Mouse (Mus musculus) monocyte, adult 5-6 weeks (primary cell): ENCODE measurements around the gene Exosc5. TPM values are rescaled to one million over a fixed set of nuclear protein-coding genes. Genes with fewer than 3 reads are reported as not detected.

ENCODE experiments used
- ATAC-seq: fragments of 153-309, 156-312 bp; replicated peaks from 2 replicates; pipeline ENCODE4 v1.8.0; 2017; ENCODE audit warnings: mild to moderate bottlenecking; ENCODE audit not compliant: low TSS enrichment, insufficient number of reproducible peaks, severe bottlenecking, poor library complexity, low FRiP score
- total RNA-seq: library from RNA; stranded (forward); fragments of 200-1000, 200-491, 200-594 nt; gene quantifications from 3 replicates; pipeline ENCODE4 v1.2.3, GENCODE M21; 2017

Exosc5 gene
- total RNA-seq, 1 experiment from 2014 or later = 20.9 TPM

DNA sequence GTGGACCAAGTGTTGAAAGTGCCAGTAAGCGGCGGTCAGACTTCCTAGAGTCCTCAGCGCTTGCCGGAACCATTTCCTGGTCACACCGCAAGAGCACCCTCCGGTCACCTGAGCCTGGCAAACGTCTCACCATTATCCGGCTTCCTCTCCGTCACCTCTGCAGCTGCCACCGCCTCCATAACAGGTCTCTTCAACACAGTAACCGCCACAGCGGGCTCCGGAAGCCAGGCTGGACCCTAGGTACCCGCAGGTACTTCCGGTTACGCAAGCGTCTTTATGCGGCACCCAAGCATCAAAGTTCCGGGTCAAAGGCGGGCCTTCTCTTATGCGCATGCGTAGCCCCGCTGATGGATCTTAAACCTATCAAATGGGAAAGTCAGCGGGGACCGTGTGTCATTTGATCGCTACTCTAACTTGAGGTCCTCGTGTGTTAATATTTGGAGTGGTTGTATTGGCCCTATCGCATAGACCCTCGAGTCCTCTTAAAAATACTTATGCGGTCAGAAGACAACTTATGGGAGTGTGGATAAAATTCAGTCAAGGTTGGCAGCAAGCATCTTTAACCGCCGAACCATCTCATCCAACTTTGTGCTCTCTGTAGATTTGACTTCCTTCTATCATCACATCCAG is 59.9 kb downstream of the Exosc5 start, which contains the start of gene Ccdc97:
Gene Ccdc97 (minus strand): TSS at position 301 of the 630 bp plus-strand sequence.
- peak; percentile 74 for ATAC-seq

- 0 out of 2 replicates have a peak, but pooled peaks have one; percentile 20 for ATAC-seq
These were observed 61.0 kb downstream of the Exosc5 start for GRCm38 (mm10) chr7:25719761-25720610.

- no peak for ATAC-seq
These were observed 61.8 kb downstream of the Exosc5 start for GRCm38 (mm10) chr7:25720760-25721159.

Other genes with a start within 250 kb of the Exosc5 start
- not detected in 3 replicates for gene Cxcl17, start 246.3 kb upstream of the Exosc5 start, total RNA-seq
- 207 to 253 TPM (median 236 TPM) in 3 replicates for gene Ceacam1, start 181.6 kb upstream of the Exosc5 start, total RNA-seq
- 0.78 TPM in 1 of 3 replicates, not detected in the others for gene Ceacam2, start 119.3 kb upstream of the Exosc5 start, total RNA-seq
- not detected in 3 replicates for gene Erich4, start 43.3 kb upstream of the Exosc5 start, total RNA-seq
- 37.9 to 60.2 TPM (median 48.5 TPM) in 3 replicates for gene Dmac2, start 39.8 kb upstream of the Exosc5 start, total RNA-seq
- gene B3gnt8, start 32.5 kb upstream of the Exosc5 start, total RNA-seq = 3.4 to 9.2 TPM (median 5.4 TPM) in 3 replicates
- gene Bckdha, start 183 bp upstream of the Exosc5 start, total RNA-seq = 21.4 to 28.0 TPM (median 26.7 TPM) in 3 replicates
- 0.29 to 1.2 TPM (median 0.96 TPM) in 3 replicates for gene Tmem91, start 16.0 kb downstream of the Exosc5 start, total RNA-seq
- 29.3 to 50.4 TPM (median 44.2 TPM) in 3 replicates for gene B9d2, start 21.6 kb downstream of the Exosc5 start, total RNA-seq
- 59.4 to 115 TPM (median 71.4 TPM) in 3 replicates for gene Tgfb1, start 27.8 kb downstream of the Exosc5 start, total RNA-seq
- 33.9 to 38.4 TPM (median 36.5 TPM) in 3 replicates for gene Ccdc97, start 59.9 kb downstream of the Exosc5 start, total RNA-seq
- gene Hnrnpul1, start 95.6 kb downstream of the Exosc5 start, total RNA-seq = 116 to 171 TPM (median 131 TPM) in 3 replicates
- gene Axl, start 129.5 kb downstream of the Exosc5 start, total RNA-seq = 4.9 to 6.4 TPM (median 5.8 TPM) in 3 replicates
- not detected in 3 replicates for gene Cyp2s1, start 157.7 kb downstream of the Exosc5 start, total RNA-seq
- gene Cyp2b10, start 238.5 kb downstream of the Exosc5 start, total RNA-seq = not detected in 3 replicates